Mouse (Mus musculus) hindlimb bud, embryonic 11.5 days (tissue): ENCODE measurements at regions not wholly inside any gene's neighbourhood (a gene's known extent, or its start where the extent isn't known, plus 50 kb on each side); places are given as distances from the start of the nearest gene placed in this dataset.

Experiments
- DNase-seq: peaks from one replicate; pipeline ENCODE4 v3.0.0-alpha.2; 2012; ENCODE audit warnings: low read depth, low spot score; ENCODE audit errors: extremely low spot score

GRCm38 (mm10) chr17:49215281-49215680 is 212.9 kb upstream of the Mocs1 start:
- no peak for DNase-seq

- DNase-seq, result no peak
Measured at GRCm38 (mm10) chr17:49219512-49220197, 208.5 kb upstream of the Mocs1 start.

- DNase-seq, result no peak
Measured at GRCm38 (mm10) chr17:49223212-49223611, 204.9 kb upstream of the Mocs1 start.

DNA sequence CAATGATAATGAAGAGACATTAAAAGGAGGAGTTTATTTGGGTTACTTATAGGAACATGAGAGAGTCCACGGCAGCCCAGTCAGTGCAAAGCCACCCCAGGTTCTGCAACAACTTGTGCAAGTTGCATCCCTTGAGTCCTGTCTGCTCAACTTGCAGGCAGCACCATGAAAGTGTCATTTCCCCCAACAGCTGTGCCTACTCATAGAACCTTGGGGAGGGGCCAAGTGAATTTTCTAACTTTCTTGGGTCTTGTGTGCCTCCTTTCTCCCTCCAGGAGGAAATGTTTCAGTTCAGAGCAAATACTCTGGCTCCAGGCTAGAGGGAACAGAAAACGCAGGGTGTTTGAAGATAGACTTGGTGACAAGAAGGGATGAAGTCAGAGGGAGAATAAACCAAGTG is 204.5 kb upstream of the Mocs1 start:
- no peak for DNase-seq

GRCm38 (mm10) chr17:49225255-49226015 is 202.7 kb upstream of the Mocs1 start:
- no peak for DNase-seq

- DNase-seq, result no peak
Measured at GRCm38 (mm10) chr17:49226016-49226400, 202.2 kb upstream of the Mocs1 start.

DNA sequence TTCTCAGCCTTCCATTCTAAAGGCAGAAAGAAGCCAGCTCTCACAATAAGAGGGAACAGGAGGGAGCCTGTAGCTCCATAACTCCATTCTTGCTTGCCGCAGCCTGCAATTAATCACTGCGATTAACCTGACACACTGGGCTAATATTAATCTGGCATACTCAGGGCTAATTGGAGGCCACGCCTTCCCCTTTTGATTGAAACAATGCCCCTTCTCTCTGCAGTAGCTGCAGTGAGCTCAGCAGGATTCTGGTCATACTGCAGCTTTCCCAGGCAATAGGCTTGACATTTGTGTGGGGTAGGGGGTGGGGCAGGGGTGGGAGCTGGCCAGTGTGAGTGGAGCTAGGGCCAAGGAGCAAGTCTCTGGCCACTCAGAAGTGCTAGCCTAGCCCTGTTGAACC is 196.9 kb upstream of the Mocs1 start:
- DNase-seq, result no peak

DNA sequence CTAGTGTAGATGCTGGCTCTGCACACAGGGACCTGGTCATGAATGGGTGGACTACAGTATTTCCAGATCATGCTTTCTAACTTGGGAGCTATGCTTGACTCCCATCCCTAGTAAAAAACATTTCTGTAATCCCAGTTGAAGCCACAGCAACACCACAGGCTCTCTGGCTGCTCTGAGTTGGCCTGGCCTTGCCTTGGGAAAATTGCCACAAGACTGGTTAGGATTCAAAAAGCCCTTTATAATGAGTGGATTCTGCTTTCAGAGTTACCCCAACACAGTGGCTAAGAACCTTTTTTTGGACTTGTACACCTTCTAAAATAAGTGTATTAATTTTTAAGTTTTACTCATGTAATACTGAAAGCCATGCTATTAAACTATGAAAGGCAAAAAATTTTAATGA is 188.1 kb upstream of the Mocs1 start:
- DNase-seq, result no peak

GRCm38 (mm10) chr17:49243419-49243818 is 184.7 kb upstream of the Mocs1 start:
- no peak for DNase-seq

GRCm38 (mm10) chr17:49245013-49245412 is 183.1 kb upstream of the Mocs1 start:
- DNase-seq, result no peak

DNA sequence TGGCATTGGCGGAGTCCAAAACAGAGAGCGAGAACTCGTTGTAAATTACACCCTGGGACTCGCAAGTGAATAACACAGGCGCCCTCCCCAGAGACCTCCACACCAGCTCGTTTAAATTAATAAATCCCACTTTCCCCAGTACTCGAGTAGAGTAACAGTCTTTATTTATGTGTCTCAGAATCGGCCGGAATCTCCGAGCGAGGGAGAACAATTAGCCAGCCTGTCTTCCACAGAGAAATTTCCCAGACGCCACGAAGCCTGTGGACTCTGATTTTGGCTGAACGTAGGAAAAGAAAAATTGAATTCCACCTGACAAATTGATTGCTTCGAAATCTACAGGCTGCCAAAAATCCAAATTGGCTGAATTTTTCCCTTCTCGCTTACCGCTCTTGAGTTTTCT is 180.9 kb upstream of the Mocs1 start:
- DNase-seq, result no peak

DNA sequence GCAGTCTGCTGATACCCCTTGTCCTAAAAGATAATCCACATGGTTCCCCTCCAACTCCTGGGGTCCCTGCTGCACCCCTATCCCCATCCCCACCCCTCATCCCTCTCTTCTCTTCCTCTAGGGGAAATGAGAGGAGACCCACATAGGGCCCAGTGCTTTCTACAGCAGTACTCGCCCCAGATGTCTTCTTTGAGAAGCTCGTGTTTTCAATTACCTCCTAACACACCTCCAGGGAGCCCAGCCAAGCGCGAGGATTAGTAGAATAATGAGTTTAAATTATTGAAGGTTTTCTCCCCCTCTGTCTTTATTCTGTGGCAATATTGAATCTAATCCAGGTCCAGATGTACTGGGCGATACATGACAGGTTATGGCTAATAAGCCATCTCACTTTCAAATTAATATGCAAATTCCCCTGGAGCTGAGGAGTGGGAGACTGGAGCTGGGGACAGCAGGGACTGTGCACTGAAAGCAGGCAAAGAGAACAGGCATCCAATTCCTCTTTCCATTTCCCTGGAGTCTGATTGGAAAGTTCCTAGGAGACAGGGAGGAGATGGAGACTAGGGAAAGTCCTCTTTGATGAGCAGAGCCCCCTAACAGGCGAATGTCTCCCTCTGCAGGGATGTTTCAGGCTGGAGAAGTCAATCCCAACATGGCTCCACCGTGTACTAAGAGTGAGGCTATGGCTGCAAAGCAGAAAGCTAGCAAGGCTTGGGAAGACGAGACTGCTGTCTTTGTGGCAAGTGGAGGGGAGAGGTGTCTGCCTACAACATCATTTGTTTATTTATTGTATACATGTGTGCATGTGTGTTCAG is 177.2 kb upstream of the Mocs1 start:
- no peak for DNase-seq

- DNase-seq, result no peak
Measured at GRCm38 (mm10) chr17:49252271-49252670, 175.9 kb upstream of the Mocs1 start.

- DNase-seq, result no peak
Measured at GRCm38 (mm10) chr17:49258496-49258895, 169.7 kb upstream of the Mocs1 start.

DNA sequence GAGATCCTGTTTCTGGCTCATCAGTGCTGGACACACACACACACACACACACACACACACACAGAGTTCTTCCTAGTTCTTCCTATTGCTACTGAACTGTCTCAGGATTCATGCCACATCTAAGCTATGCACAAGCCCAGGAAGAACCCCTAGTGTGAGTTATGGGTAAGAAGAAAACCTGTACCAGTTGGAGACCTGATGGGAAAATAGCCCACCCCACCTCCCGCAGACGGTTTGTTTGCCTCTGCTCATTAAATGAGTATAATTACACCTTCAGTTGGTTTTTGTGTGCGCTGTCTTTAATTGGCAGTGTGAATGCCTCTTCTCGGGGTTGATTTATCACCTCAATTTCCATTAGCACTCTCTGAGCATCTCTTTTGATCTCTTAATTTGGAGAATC is 165.8 kb upstream of the Mocs1 start:
- no peak for DNase-seq

DNA sequence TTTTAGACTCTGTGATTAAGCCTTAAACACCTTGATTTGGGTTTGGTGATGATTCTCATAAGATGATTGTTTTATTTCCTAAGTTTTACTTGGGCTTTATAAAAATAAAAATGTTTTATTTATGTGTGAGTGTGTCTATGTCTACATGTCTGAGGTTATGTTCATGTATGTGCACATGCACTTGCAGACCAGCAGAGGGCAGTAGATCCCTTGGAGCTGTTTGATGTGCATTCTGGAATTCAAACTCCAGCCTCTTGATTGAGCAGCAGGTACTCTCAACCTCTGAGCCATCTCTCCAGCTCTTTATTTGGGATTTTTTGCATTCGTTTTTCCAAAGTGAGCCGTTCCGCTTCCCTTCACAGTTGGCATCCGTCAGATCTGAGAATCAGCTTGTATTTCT is 161.8 kb upstream of the Mocs1 start:
- DNase-seq, result no peak

DNA sequence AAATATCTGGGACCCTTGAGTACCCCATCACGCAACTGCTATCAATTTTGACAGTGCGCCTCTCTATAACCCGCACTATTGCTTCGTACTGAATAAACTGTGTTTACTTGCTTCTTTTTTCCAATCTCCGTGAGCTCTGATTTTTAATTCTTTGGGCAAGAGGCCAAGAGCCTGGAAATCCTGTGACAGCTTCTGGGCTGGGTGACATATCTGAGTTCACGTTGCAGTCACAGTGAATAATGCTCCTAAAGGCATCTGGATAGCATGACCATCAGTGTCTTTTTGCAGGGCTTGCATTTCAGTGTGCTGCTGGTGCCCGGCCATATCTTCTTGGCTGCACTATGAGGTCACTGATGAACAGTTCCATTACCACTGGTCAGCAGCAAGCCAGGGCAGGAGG is 158.2 kb upstream of the Mocs1 start:
- no peak for DNase-seq

DNA sequence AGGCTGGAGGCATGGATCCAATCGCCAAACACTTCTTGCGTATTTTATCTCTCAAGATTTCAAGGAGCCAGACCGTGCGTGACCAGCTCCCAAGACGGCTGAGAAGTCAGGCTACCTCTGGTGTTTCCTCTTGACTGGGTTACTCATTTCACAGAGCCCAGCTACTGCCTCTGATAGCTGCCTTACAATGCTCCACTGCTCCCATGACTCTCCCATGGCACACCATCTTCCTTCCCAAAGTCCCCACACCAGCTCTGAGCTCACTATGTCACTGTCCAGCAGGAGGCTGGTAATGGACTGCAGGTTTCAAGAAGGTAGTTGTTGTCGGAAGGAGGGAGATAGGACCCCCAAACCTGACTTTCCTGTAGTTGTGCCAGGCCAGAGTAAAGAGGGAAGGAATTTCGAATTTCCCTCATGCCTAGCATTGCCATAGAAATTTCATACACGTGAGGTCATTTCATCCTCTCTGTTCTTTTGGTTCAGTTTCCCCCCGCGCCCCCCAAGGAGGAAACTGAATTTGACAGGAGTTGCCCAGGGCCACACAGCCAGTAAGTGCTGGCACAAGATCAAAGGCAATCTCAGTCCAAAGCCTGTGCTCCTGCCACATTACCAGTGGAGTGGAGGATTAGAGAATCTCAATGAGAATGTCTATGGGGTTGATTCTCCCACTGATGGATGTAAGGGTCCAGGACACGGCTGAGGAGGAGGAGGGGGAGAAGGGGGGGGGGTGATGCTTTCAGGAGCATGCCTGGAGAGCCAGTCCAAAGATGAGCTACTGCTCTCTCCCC is 155.3 kb upstream of the Mocs1 start:
- no peak for DNase-seq

DNA sequence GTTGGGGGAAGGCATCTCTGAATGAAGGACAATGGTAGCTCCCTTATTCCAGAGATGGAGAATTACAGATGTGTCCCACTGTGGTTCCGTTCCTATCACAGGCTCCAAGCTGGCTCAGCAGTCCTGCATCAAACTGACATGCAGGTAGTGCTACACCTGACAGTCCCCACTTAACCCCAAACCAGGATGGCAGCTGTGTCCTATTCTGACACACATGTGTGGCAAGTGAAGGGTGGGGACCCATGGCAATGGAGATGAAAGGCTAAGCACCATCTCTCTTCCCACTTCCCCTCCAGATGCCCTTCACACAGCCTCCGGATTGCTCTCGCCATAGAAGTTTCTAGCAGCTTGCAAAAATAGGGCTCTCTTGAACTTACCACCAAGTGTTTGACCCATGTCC is 153.2 kb upstream of the Mocs1 start:
- no peak for DNase-seq

GRCm38 (mm10) chr17:49275421-49275820 is 152.7 kb upstream of the Mocs1 start:
- DNase-seq, result no peak

DNA sequence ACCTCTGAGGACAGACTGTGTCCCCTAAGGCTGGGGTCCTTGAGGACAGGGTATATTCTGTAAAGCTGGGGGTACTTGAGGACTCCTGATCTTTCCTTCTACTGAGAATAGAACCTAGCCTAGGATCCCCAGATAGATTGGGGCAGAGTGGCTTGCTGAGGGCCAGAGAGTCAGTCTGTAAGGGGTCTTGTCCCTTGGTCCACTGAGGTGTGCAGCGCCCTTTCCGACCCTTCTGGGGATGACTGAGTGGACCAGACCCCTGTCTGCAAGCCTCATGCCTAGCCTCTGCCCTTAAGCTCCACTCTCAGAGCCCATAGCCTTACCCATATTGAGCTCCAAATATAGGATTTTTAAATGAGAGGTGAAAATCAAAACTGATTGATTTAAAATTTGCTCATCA is 152.2 kb upstream of the Mocs1 start:
- DNase-seq, result no peak
